Mouse (Mus musculus) hindbrain, postnatal 0 days (tissue): ENCODE measurements around the gene Nfkbib. TPM values are rescaled to one million over a fixed set of nuclear protein-coding genes. Genes with fewer than 3 reads are reported as not detected.

Source experiments
- ATAC-seq: fragments of 200-750 bp; cut with Nextera tagmentation; 2 replicates; pipeline ENCODE4 v1.8.0; 2017; ENCODE audit warnings: mild to moderate bottlenecking, moderate TSS enrichment, moderate library complexity
- DNase-seq: peaks from one replicate; pipeline ENCODE4 v3.0.0-alpha.2; 2015; ENCODE audit warnings: low spot score
- H3K27ac ChIP-seq: fragments of 300-500 bp; sonication (generic); 2 replicates; pipeline ENCODE4 v1.5.1; 2014; ENCODE audit warnings: mild to moderate bottlenecking
- H3K27me3 ChIP-seq: fragments of 300-500 bp; sonication (generic); 2 replicates; pipeline ENCODE4 v1.6.1; 2014; ENCODE audit warnings: low read length, mixed read lengths; ENCODE audit not compliant: insufficient read depth
- H3K36me3 ChIP-seq: fragments of 300-500 bp; sonication (generic); 2 replicates; pipeline ENCODE4 v1.6.1; 2014; ENCODE audit warnings: low read length, mixed read lengths; ENCODE audit not compliant: insufficient read depth
- H3K4me1 ChIP-seq: fragments of 300-500 bp; sonication (generic); 2 replicates; pipeline ENCODE4 v1.6.1; 2014; ENCODE audit warnings: antibody characterized with exemption, low read length, mixed read lengths; ENCODE audit not compliant: insufficient read depth
- H3K4me2 ChIP-seq: fragments of 300-500 bp; sonication (generic); 2 replicates; pipeline ENCODE4 v1.6.1; 2014; ENCODE audit warnings: low read depth, mild to moderate bottlenecking, low read length, moderate library complexity, mixed read lengths
- H3K4me3 ChIP-seq: fragments of 300-500 bp; sonication (generic); 2 replicates; pipeline ENCODE4 v1.5.1; 2014; ENCODE audit warnings: low read length
- H3K9ac ChIP-seq: fragments of 300-500 bp; sonication (generic); replicated peaks from 2 replicates; pipeline ENCODE4 v1.6.1; 2014; ENCODE audit warnings: mild to moderate bottlenecking, low read length, moderate library complexity, mixed read lengths
- H3K9me3 ChIP-seq: fragments of 300-500 bp; sonication (generic); 2 replicates; pipeline ENCODE4 v1.6.1; 2016; ENCODE audit warnings: low read length, mixed read lengths
- CTCF ChIP-seq: IDR thresholded peaks from 2 replicates; pipeline ENCODE4 v1.5.1; 2016; ENCODE audit warnings: antibody characterized with exemption, control low read depth, low read depth
- WGBS: fragments of 180-500 bp; shearing (Covaris S2); extraction: QIAGEN DNeasy Blood & Tissue Kit; methylation state at CpG from one replicate; pipeline ENCODE4 v1.1.7; 2014; 5-methylcytosine and 5-hydroxymethylcytosine counted together
- polyA plus RNA-seq: library from polyadenylated mRNA; unstranded; fragments of >200 nt; fragmentation: Nextera tagmentation; extraction: Ambion mirVana; gene quantifications from 2 replicates; pipeline ENCODE4 v1.2.1, GENCODE M21; 2015
- total RNA-seq: library from RNA; depleted of rRNA; stranded (reverse); fragments of >200 nt; gene quantifications from 2 replicates; pipeline ENCODE4 v1.2.3, GENCODE M21; 2014

Nfkbib gene
- total and polyA plus RNA-seq, 2 experiments from 2014 or later: 22.7 to 67.9 TPM

GRCm38 (mm10) chr7:28781261-28781663 is 13.9 kb upstream of the Nfkbib start:
- TF ChIP-seq CTCF: no peak

GRCm38 (mm10) chr7:28780857-28781256 is 13.5 kb upstream of the Nfkbib start:
- H3K4me1 ChIP-seq: no peaks in the 10 kb centered on the region
- WGBS: 74% methylated on average over 7 of the region's 7 CpGs
- no peak overlapping the region for H3K9ac ChIP-seq
- H3K27ac ChIP-seq: peak overlapping the region; percentile 62; the same call in 1 of the 2 replicates
- ATAC-seq (no peak), DNase-seq (no peak)
- no peak overlapping the region for H3K4me2 ChIP-seq
- no peak overlapping the region for H3K4me3 ChIP-seq
- TF ChIP-seq CTCF: no peak
- H3K27me3 ChIP-seq: no peaks in the 10 kb centered on the region
- H3K36me3 ChIP-seq: peaks cover 10% of the 10 kb centered on the region; the same call in 1 of the 2 replicates
- H3K9me3 ChIP-seq: no peaks in the 10 kb centered on the region

More at GRCm38 (mm10) chr7:28781261-28781663, 13.9 kb upstream of the Nfkbib start:
- Histone ChIP-seq H3K27me3 (no peaks in the 10 kb centered on the region), H3K9ac (no peak overlapping the region), H3K27ac (no peak overlapping the region; the same call in 1 of the 2 replicates), H3K4me3 (no peak overlapping the region), H3K9me3 (no peaks in the 10 kb centered on the region), H3K36me3 (peaks cover 10% of the 10 kb centered on the region; the same call in 1 of the 2 replicates), H3K4me1 (no peaks in the 10 kb centered on the region), H3K4me2 (no peak overlapping the region)
- DNase-seq (no peak), ATAC-seq (no peak)
- WGBS: 91% methylated on average over 8 of the region's 8 CpGs

- TF ChIP-seq CTCF: peak; percentile 86
- Histone ChIP-seq H3K27ac (peak overlapping the region; percentile 62; the same call in 1 of the 2 replicates), H3K4me3 (no peak overlapping the region), H3K4me1 (no peaks in the 10 kb centered on the region), H3K27me3 (no peaks in the 10 kb centered on the region), H3K9me3 (no peaks in the 10 kb centered on the region), H3K9ac (no peak overlapping the region), H3K36me3 (peaks cover 10% of the 10 kb centered on the region; the same call in 1 of the 2 replicates), H3K4me2 (no peak overlapping the region)
- peak; percentile 78 for ATAC-seq
- DNase-seq: peak; percentile 95
- WGBS: 44% methylated on average over 6 of the region's 6 CpGs
Measured at GRCm38 (mm10) chr7:28780067-28780658, 12.9 kb upstream of the Nfkbib start.

GRCm38 (mm10) chr7:28778825-28779224 is 11.5 kb upstream of the Nfkbib start:
- H3K9ac ChIP-seq: no peak overlapping the region

GRCm38 (mm10) chr7:28775129-28775528 is 7.8 kb upstream of the Nfkbib start:
- H3K36me3 ChIP-seq: 0 out of 2 replicates have a peak, but pooled peaks cover 6% of the 10 kb centered on the region
- ATAC-seq (no peak), DNase-seq (peak; percentile 46)
- no peak overlapping the region for H3K4me2 ChIP-seq
- no peaks in the 10 kb centered on the region for H3K27me3 ChIP-seq
- no peak overlapping the region for H3K9ac ChIP-seq
- H3K27ac ChIP-seq: no peak overlapping the region
- 59% methylated on average over 7 of the region's 7 CpGs for WGBS
- 0 out of 2 replicates have a peak, but pooled peaks cover 5% of the 10 kb centered on the region for H3K4me1 ChIP-seq
- no peak overlapping the region for H3K4me3 ChIP-seq
- TF ChIP-seq CTCF: no peak
- H3K9me3 ChIP-seq: no peaks in the 10 kb centered on the region

More at GRCm38 (mm10) chr7:28778825-28779224, 11.5 kb upstream of the Nfkbib start:
- Histone ChIP-seq H3K4me3 (no peak overlapping the region), H3K4me1 (0 out of 2 replicates have a peak, but pooled peaks cover 5% of the 10 kb centered on the region), H3K27ac (no peak overlapping the region), H3K9me3 (no peaks in the 10 kb centered on the region), H3K36me3 (peaks cover 10% of the 10 kb centered on the region; the same call in 1 of the 2 replicates), H3K4me2 (no peak overlapping the region), H3K27me3 (no peaks in the 10 kb centered on the region)
- ATAC-seq: no peak
- no peak for DNase-seq
- no peak for TF ChIP-seq CTCF
- WGBS: 86% methylated on average over 9 of the region's 9 CpGs

GRCm38 (mm10) chr7:28774164-28774563 is 6.9 kb upstream of the Nfkbib start:
- Histone ChIP-seq H3K27ac (peak overlapping the region; percentile 60), H3K27me3 (no peaks in the 10 kb centered on the region), H3K4me2 (no peak overlapping the region), H3K4me3 (no peak overlapping the region), H3K9ac (no peak overlapping the region), H3K36me3 (0 out of 2 replicates have a peak, but pooled peaks cover 6% of the 10 kb centered on the region), H3K9me3 (no peaks in the 10 kb centered on the region), H3K4me1 (0 out of 2 replicates have a peak, but pooled peaks cover 5% of the 10 kb centered on the region)
- WGBS: 25% methylated on average over 12 of the region's 12 CpGs
- DNase-seq (peak; percentile 67), ATAC-seq (peak; percentile 89)
- TF ChIP-seq CTCF: no peak

- Histone ChIP-seq H3K36me3 (0 out of 2 replicates have a peak, but pooled peaks cover 6% of the 10 kb centered on the region), H3K4me3 (no peak overlapping the region), H3K4me1 (peaks cover 5% of the 10 kb centered on the region; the same call in 1 of the 2 replicates), H3K4me2 (no peak overlapping the region), H3K9me3 (no peaks in the 10 kb centered on the region), H3K27me3 (no peaks in the 10 kb centered on the region), H3K27ac (no peak overlapping the region), H3K9ac (no peak overlapping the region)
- ATAC-seq (no peak), DNase-seq (no peak)
- TF ChIP-seq CTCF: no peak
- 60% methylated on average over 3 of the region's 3 CpGs for WGBS
Measured at GRCm38 (mm10) chr7:28773163-28773562, 5.9 kb upstream of the Nfkbib start.
